Mouse (Mus musculus) heart, postnatal 0 days (tissue): Measurements from ENCODE around the gene Umodl1.

Experiments used
- CTCF ChIP-seq: IDR thresholded peaks from 2 replicates; pipeline ENCODE4 v1.5.1; 2016; ENCODE audit warnings: antibody characterized with exemption, control low read depth, low read depth
- EP300 ChIP-seq: IDR thresholded peaks from 2 replicates; pipeline ENCODE4 v1.6.1; 2016; ENCODE audit warnings: antibody characterized with exemption, low read depth

GRCm38 (mm10) chr17:31008416-31008815, 54.0 kb downstream of the Umodl1 start:
- TF ChIP-seq CTCF (no peak), EP300 (no peak)
